Mouse (Mus musculus) kidney, adult 2 months (tissue): ENCODE measurements around the gene Nabp2.

Experiments used
- CTCF ChIP-seq: fragments of 200-500 bp; conservative IDR thresholded peaks from 2 replicates; pipeline ENCODE4 v1.5.1; 2011; ENCODE audit warnings: low read depth, mild to moderate bottlenecking, control low read depth, low read length, moderate library complexity, mixed read lengths; ENCODE audit not compliant: insufficient read depth, insufficient read length
- POLR2A ChIP-seq: fragments of 200-500 bp; IDR thresholded peaks from one replicate; pipeline ENCODE4 v1.6.1; 2011; ENCODE audit warnings: low read depth, low read length, control low read depth

DNA sequence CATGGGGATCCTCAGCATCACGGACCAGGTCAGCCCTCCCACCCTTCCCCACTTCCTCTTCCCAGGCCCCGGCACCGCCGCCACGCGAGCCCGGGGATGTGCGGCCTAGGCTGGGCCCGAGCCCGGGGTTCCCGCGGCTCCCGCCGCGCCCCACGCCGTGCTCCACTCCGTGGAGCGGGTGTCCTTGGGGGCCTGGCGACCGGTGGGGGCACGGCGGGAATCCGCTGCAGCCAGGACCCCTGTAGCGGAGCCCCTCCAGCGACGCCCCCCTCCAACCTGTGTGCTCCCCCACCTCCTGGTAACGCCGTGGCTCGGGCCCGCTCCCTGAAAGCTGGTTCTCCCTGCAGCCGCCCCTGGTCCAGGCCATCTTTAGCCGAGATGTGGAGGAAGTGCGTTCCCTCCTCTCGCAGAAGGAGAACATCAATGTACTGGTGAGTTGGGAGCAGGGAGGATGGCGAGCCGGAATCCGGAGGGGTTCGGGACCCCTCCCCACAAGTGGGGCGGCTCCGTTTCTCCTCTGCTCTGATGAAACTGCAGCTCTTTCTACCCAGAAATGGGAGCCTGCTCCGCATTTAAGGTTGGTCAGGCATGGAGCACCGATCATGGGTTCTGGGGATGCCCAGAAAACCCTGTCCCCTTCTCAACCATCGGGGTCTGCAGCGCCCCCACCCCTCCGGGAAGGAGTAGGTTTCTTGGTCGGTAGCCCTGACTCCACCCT lies 33.9 kb downstream of the Nabp2 start:
- TF ChIP-seq CTCF, result no peak
- no peak for TF ChIP-seq POLR2A
